Mouse (Mus musculus) myocyte (in vitro differentiated cells): ENCODE measurements around the gene 4933430I17Rik. TPM values are rescaled to one million over a fixed set of nuclear protein-coding genes. Genes with fewer than 3 reads are reported as not detected.

ENCODE experiments used
- H3K27me3 ChIP-seq: one replicate; pipeline ENCODE4 v1.6.1; 2011; ENCODE audit not compliant: control insufficient read depth, insufficient read depth, insufficient read length
- H3K36me3 ChIP-seq: one replicate; pipeline ENCODE4 v1.6.1; 2011; ENCODE audit not compliant: control insufficient read depth, insufficient read depth
- H3K4me2 ChIP-seq: one replicate; pipeline ENCODE4 v1.6.1; 2011; ENCODE audit warnings: low read depth, control low read depth
- H3K4me3 ChIP-seq: one replicate; pipeline ENCODE4 v1.5.1; 2011; ENCODE audit warnings: mild to moderate bottlenecking, control low read depth, moderate library complexity
- H3K79me2 ChIP-seq: one replicate; pipeline ENCODE4 v1.6.1; 2011; ENCODE audit not compliant: control insufficient read depth, insufficient read depth
- H3ac ChIP-seq: one replicate; pipeline ENCODE4 v1.6.1; 2011; ENCODE audit not compliant: control insufficient read depth, insufficient read length
- CEBPB ChIP-seq: IDR thresholded peaks from 2 replicates; pipeline ENCODE4 v1.6.1; 2011; ENCODE audit warnings: mild to moderate bottlenecking, moderate library complexity; ENCODE audit not compliant: poor library complexity, insufficient read depth, severe bottlenecking
- E2F4 ChIP-seq: IDR thresholded peaks from one replicate; pipeline ENCODE4 v1.6.1; 2011; ENCODE audit warnings: mild to moderate bottlenecking, control low read depth, moderate library complexity; ENCODE audit not compliant: insufficient read depth
- MAX ChIP-seq: IDR thresholded peaks from one replicate; pipeline ENCODE4 v1.6.1; 2011; ENCODE audit warnings: low read depth, mild to moderate bottlenecking, control low read depth
- MYOD1 ChIP-seq, 3 experiments: IDR thresholded peaks; one replicate each; pipeline ENCODE4 v1.6.1; 2011; ENCODE audit warnings: control low read depth in 2 of 3, low read depth in 2 of 3, mild to moderate bottlenecking in 2 of 3, moderate library complexity in 1 of 3; ENCODE audit not compliant: insufficient read length in 2 of 3, control insufficient read depth in 1 of 3
- MYOG ChIP-seq, 3 experiments: IDR thresholded peaks; one replicate each; pipeline ENCODE4 v1.6.1; 2011; ENCODE audit warnings: control low read depth in 2 of 3, low read depth in 2 of 3, mild to moderate bottlenecking in 2 of 3; ENCODE audit not compliant: insufficient read length in 2 of 3, control insufficient read depth in 1 of 3, insufficient read depth in 1 of 3
- POLR2A ChIP-seq: IDR thresholded peaks from one replicate; pipeline ENCODE4 v1.6.1; 2011; ENCODE audit warnings: low read depth, mild to moderate bottlenecking, control low read depth, moderate library complexity; ENCODE audit not compliant: insufficient read length
- POLR2AphosphoS2 ChIP-seq: IDR thresholded peaks from one replicate; pipeline ENCODE4 v1.6.1; 2011; ENCODE audit warnings: low read depth, control low read depth; ENCODE audit not compliant: insufficient read length
- REST ChIP-seq: IDR thresholded peaks from one replicate; pipeline ENCODE4 v1.6.1; 2011; ENCODE audit warnings: mild to moderate bottlenecking, control low read depth, moderate library complexity; ENCODE audit not compliant: insufficient read depth, insufficient read length
- SRF ChIP-seq: IDR thresholded peaks from one replicate; pipeline ENCODE4 v1.6.1; 2011; ENCODE audit warnings: low read depth; ENCODE audit not compliant: control insufficient read depth, insufficient read length
- TCF12 ChIP-seq: IDR thresholded peaks from one replicate; pipeline ENCODE4 v1.6.1; 2011; ENCODE audit warnings: mild to moderate bottlenecking, control low read depth; ENCODE audit not compliant: poor library complexity, insufficient read depth, severe bottlenecking
- TCF3 ChIP-seq: IDR thresholded peaks from one replicate; pipeline ENCODE4 v1.6.1; 2011; ENCODE audit warnings: low read depth, control low read depth; ENCODE audit not compliant: insufficient read length
- USF1 ChIP-seq: IDR thresholded peaks from one replicate; pipeline ENCODE4 v1.6.1; 2011; ENCODE audit warnings: low read depth, mild to moderate bottlenecking, control low read depth, moderate library complexity
- polyA plus RNA-seq: library from polyadenylated mRNA; unstranded; fragments of >200 nt; fragmentation: generic; extraction: Trizol; gene quantifications from one replicate; pipeline ENCODE4 v1.2.1, GENCODE M21; 2012; ENCODE audit warnings: missing spikeins

The 4933430I17Rik gene
- polyA plus RNA-seq, 1 experiment: 0.08 TPM

DNA sequence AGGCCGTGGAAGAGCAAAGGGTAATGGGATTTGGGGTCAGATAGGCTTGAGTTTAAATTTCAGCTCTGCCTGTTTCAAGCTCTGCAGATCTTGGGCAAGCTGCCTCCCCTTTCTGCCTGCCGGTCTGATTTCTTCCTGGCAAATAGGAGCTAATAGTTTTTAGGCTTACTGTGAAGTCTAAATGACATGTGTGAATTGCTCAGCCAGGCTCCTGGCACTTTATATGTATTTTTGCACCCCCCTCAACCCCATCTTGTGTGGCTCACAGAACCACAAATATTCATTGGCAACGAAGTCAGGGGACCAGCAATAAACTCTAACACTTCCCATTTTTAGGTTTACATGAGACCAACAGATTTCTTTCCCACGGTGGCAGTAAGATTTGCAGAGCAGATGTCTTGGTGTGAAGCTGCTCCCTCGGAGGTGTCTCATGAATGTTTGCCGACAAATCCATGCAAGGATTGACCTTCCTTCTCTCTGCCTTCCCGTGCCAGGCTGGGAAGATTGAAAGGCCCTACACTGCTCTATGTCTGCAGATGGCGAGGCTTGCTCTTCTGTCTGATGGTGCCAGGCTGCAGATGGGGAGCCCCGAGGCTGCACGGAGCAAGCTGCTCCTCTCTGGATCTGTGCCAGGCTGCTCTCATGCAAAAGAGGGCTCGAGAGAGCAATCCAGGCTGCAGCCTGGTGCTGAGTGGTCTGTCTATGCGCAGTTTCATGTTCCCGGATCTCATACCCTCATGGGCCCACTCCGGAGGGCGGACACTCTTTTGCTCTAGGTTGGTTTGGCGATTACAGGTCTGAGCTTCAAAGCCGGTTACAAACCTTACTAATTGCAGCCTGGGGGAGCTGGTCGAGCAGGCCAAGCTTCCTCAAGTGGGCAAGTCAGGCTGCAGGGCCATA lies 57.4 kb downstream of the 4933430I17Rik start:
- no peak for TF ChIP-seq TCF12
- no peak overlapping the region for H3ac ChIP-seq
- peaks cover 63% of the 10 kb centered on the region for H3K27me3 ChIP-seq
- no peak overlapping the region for H3K4me2 ChIP-seq
- H3K79me2 ChIP-seq: no peaks in the 10 kb centered on the region
- no peak overlapping the region for H3K4me3 ChIP-seq
- H3K36me3 ChIP-seq: no peaks in the 10 kb centered on the region

DNA sequence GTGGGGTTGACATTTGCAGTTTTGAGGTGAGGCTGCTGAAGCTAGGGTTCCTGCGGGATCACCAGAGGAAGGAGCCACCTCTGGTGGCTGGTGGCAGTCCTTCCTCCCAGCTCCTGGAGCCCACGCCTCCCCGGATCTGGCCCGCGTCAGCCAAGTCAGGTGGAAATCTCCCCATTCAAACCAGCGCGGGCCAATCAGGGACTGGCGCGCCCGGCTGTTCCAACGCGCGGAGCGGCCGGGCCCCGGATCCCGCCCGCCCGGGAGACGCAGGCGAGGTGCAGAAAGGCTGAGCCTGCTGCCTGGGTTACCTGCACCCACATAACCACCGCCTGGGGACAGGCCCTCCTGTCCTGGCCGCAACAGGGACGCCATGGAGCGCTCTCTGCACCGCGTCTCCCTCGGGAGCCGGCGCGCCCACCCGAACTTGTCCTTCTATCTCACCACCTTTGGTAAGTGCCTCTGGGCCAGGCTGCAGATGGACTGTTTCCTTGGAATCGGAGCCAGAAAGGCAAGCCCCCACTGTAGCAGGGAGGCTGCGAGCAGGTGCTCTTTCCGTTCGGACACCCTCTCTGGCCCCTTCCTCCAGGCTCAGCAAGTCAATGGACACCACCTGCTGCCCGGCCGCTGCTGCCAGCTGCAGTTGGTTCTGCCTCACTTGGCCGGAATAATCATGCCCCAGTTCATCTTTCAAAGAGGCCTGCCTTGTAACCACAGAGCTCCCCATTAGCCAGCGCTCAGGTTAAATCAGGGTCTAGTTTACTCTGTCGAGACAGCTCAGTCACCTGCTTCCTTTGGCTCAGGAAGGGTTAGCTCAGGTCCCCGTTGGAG lies 58.3 kb downstream of the 4933430I17Rik start:
- peak overlapping the region; percentile 12 for H3K4me2 ChIP-seq
- H3K4me3 ChIP-seq: no peak overlapping the region
- H3ac ChIP-seq: no peak overlapping the region
- H3K36me3 ChIP-seq: no peaks in the 10 kb centered on the region
- H3K79me2 ChIP-seq: no peaks in the 10 kb centered on the region
- H3K27me3 ChIP-seq: peaks cover 67% of the 10 kb centered on the region
- peak; percentile 4 for TF ChIP-seq TCF12
- no peak for TF ChIP-seq REST
- peak in 2 of 3 experiments; percentile 87 to 88 for TF ChIP-seq MYOD1 (IDR thresholded peaks at IDR 0.05; ENCODE audit: control insufficient read depth in 1 of 3, insufficient read length in 2 of 3, low read depth in 2 of 3)
- TF ChIP-seq TCF3: no peak
- TF ChIP-seq POLR2AphosphoS2: no peak
- TF ChIP-seq E2F4: no peak
- TF ChIP-seq USF1: no peak
- TF ChIP-seq MAX: no peak
- TF ChIP-seq MYOG (IDR thresholded peaks at IDR 0.05; ENCODE audit: control insufficient read depth in 1 of 3, insufficient read depth in 1 of 3, insufficient read length in 2 of 3, low read depth in 2 of 3): peak; percentile 10 to 88 (median 79)
- TF ChIP-seq CEBPB: no peak
- TF ChIP-seq POLR2A: no peak
- no peak for TF ChIP-seq SRF

- TF ChIP-seq E2F4: no peak
- no peak for TF ChIP-seq POLR2A
- no peak for TF ChIP-seq TCF3
- TF ChIP-seq MAX: no peak
- TF ChIP-seq CEBPB: no peak
- no peak for TF ChIP-seq REST
- TF ChIP-seq SRF: no peak
- no peak for TF ChIP-seq TCF12
- TF ChIP-seq USF1: no peak
- TF ChIP-seq MYOG (IDR thresholded peaks at IDR 0.05; ENCODE audit: control insufficient read depth in 1 of 3, insufficient read depth in 1 of 3, insufficient read length in 2 of 3, low read depth in 2 of 3): no peak
- no peak for TF ChIP-seq MYOD1 (IDR thresholded peaks at IDR 0.05; ENCODE audit: control insufficient read depth in 1 of 3, insufficient read length in 2 of 3, low read depth in 2 of 3)
- no peak for TF ChIP-seq POLR2AphosphoS2
- no peak overlapping the region for H3K4me3 ChIP-seq
Measured at GRCm38 (mm10) chr4:62587067-62587466, 61.9 kb downstream of the 4933430I17Rik start.

GRCm38 (mm10) chr4:62590878-62591277 lies 65.7 kb downstream of the 4933430I17Rik start:
- Histone ChIP-seq H3K27me3 (peaks cover 18% of the 10 kb centered on the region), H3K79me2 (no peaks in the 10 kb centered on the region), H3K4me2 (no peak overlapping the region), H3K36me3 (no peaks in the 10 kb centered on the region), H3K4me3 (no peak overlapping the region), H3ac (no peak overlapping the region)
- no peak for TF ChIP-seq TCF3
- no peak for TF ChIP-seq CEBPB
- TF ChIP-seq USF1: no peak
- no peak for TF ChIP-seq MAX
- no peak for TF ChIP-seq SRF
- TF ChIP-seq POLR2A: no peak
- TF ChIP-seq E2F4: no peak
- TF ChIP-seq POLR2AphosphoS2: no peak
- no peak for TF ChIP-seq REST
- TF ChIP-seq MYOD1 (IDR thresholded peaks at IDR 0.05; ENCODE audit: control insufficient read depth in 1 of 3, insufficient read length in 2 of 3, low read depth in 2 of 3): no peak
- no peak for TF ChIP-seq TCF12
- TF ChIP-seq MYOG (IDR thresholded peaks at IDR 0.05; ENCODE audit: control insufficient read depth in 1 of 3, insufficient read depth in 1 of 3, insufficient read length in 2 of 3, low read depth in 2 of 3): no peak

More at GRCm38 (mm10) chr4:62587067-62587466, 61.9 kb downstream of the 4933430I17Rik start:
- Histone ChIP-seq H3K4me2 (no peak overlapping the region), H3K79me2 (no peaks in the 10 kb centered on the region), H3K36me3 (no peaks in the 10 kb centered on the region), H3ac (no peak overlapping the region), H3K27me3 (peaks cover 55% of the 10 kb centered on the region)
